Mouse (Mus musculus) cerebellum, adult 2 months (tissue): ENCODE results near the gene Tenm3.

Experiments used
- CTCF ChIP-seq: fragments of 200-500 bp; IDR thresholded peaks from 2 replicates; pipeline ENCODE4 v1.5.1; 2011; ENCODE audit warnings: low read depth, mild to moderate bottlenecking, control low read depth, low read length, moderate library complexity, borderline replicate concordance; ENCODE audit not compliant: insufficient read depth
- POLR2A ChIP-seq: fragments of 200-500 bp; IDR thresholded peaks from 2 replicates; pipeline ENCODE4 v1.6.1; 2011; ENCODE audit warnings: low read length, control low read depth, borderline replicate concordance; ENCODE audit not compliant: insufficient read depth

GRCm38 (mm10) chr8:48649415-48649814 is 194.3 kb downstream of the Tenm3 start:
- no peak for TF ChIP-seq CTCF
- TF ChIP-seq POLR2A, result no peak
